11 mouse cellular contexts compared by ENCODE assay signal in the genomic region with DNA sequence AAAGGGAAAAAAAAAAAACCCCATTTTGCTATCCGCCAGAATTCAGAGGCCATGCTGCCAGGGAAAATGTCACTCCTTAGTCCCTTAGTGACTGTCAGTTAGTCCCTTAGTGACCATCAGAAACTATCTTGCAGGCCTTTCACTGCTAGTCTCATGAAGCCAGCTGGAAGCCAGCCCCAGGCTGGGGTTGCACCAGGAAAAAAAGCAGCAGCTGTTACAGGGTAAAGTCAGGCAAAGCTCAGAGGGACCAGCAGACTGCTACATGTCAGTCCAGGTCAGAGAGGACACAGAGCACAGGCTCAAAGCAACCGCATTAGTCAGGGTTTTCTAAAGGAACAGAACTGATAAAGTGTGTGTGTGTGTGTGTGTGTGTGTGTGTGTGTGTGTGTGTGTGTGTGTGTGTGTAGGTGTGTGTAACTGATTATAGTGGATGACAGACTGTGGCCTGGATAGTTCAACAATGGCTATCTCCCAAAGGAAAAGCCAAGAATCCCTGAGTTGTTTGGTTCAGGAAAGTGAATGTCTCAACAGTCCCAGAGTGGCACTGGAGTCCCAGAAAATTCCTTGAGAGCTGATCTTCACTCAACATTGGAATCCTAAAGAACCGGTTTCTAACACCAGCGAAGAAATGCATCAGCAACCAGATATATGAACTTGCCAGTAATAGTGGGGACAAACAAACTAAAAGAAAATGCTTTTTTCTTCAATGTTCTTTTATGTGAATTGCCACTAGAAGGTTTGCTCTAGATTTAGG. TPM values are rescaled to one million over a fixed set of nuclear protein-coding genes. Genes with fewer than 3 reads are reported as not detected.
DNase-seq lines count a peak whose midpoint lies in the region; ATAC-seq lines count a peak whose summit lies in the region.
"Had no signal": no experiment of that assay in that cellular context is flagged by ENCODE, and none has a peak within 500 bp of the region (broad histone marks: within the 10 kb centered on the region; RNA-seq: fewer than 3 reads in every experiment).

No protein-coding gene starts in this region.

- WGBS in midbrain, embryonic 14.5 days = 79% methylated on average over 4 of the region's 4 CpGs
- 74% methylated on average over 4 of the region's 4 CpGs for WGBS in midbrain, embryonic 15.5 days

- no peaks in the 10 kb centered on the region for H3K27me3 ChIP-seq in midbrain, embryonic 14.5 days (ENCODE audit: control insufficient read depth, insufficient read depth, low read length)
- no peaks in the 10 kb centered on the region for H3K27me3 ChIP-seq in midbrain, embryonic 15.5 days (replicated peaks)
- H3K27me3 ChIP-seq: liver, embryonic 13.5 days had no signal

- H3K9ac ChIP-seq in midbrain, embryonic 14.5 days (replicated peaks; ENCODE audit: low read length) = no peak overlapping the region
- no peak overlapping the region for H3K9ac ChIP-seq in midbrain, embryonic 15.5 days
- H3K9ac ChIP-seq: liver, embryonic 13.5 days had no signal

- H3K4me1 ChIP-seq in midbrain, embryonic 14.5 days (ENCODE audit: control insufficient read depth, insufficient read depth, low read length) = no peaks in the 10 kb centered on the region
- no peaks in the 10 kb centered on the region for H3K4me1 ChIP-seq in midbrain, embryonic 15.5 days
- H3K4me1 ChIP-seq: liver, embryonic 13.5 days had no signal

- no peaks in the 10 kb centered on the region for H3K36me3 ChIP-seq in midbrain, embryonic 14.5 days (ENCODE audit: control insufficient read depth, insufficient read depth, low read length)
- H3K36me3 ChIP-seq in midbrain, embryonic 15.5 days (replicated peaks) = no peaks in the 10 kb centered on the region
- H3K36me3 ChIP-seq: liver, embryonic 13.5 days had no signal

- ATAC-seq in midbrain, embryonic 14.5 days (ENCODE audit: low FRiP score, low TSS enrichment) = no peak
- no peak for ATAC-seq in midbrain, embryonic 15.5 days (replicated peaks)
- ATAC-seq: intestine, embryonic 16.5 days had no signal

- no peak overlapping the region for H3K27ac ChIP-seq in midbrain, embryonic 14.5 days (replicated peaks; ENCODE audit: low read depth, low read length)
- no peak overlapping the region for H3K27ac ChIP-seq in midbrain, embryonic 15.5 days
- H3K27ac ChIP-seq: liver, embryonic 13.5 days had no signal

- H3K4me3 ChIP-seq in midbrain, embryonic 14.5 days (replicated peaks; ENCODE audit: low read depth, low read length) = no peak overlapping the region
- no peak overlapping the region for H3K4me3 ChIP-seq in midbrain, embryonic 15.5 days
- H3K4me3 ChIP-seq: liver, embryonic 13.5 days; myocyte had no signal

- no peaks in the 10 kb centered on the region for H3K9me3 ChIP-seq in midbrain, embryonic 14.5 days (ENCODE audit: control insufficient read depth, low read length)
- no peaks in the 10 kb centered on the region for H3K9me3 ChIP-seq in midbrain, embryonic 15.5 days
- H3K9me3 ChIP-seq: liver, embryonic 13.5 days had no signal

- H3K4me2 ChIP-seq in midbrain, embryonic 14.5 days (ENCODE audit: low read length) = no peak overlapping the region
- no peak overlapping the region for H3K4me2 ChIP-seq in midbrain, embryonic 15.5 days
- H3K4me2 ChIP-seq: liver, embryonic 13.5 days had no signal

- peak; percentile 0 for DNase-seq in midbrain, embryonic 14.5 days
- peak; percentile 86 for DNase-seq in gastrocnemius, postnatal 10 days
- DNase-seq in heart, postnatal 25 days (ENCODE audit: low spot score) = peak; percentile 84
- DNase-seq in ovary, postnatal 14 days (ENCODE audit: low spot score) = peak; percentile 12
- DNase-seq in left cerebral cortex, adult 11 months (ENCODE audit: low spot score) = no peak
- DNase-seq in thymus, postnatal 4 days = no peak
- DNase-seq in neural tube, embryonic 10.5 days (ENCODE audit: extremely low spot score, low spot score) = no peak
- DNase-seq: liver, embryonic 13.5 days had no signal

- intact Hi-C loops in heart, postnatal 25 days (cut with DNase I) = no loop called here

RNA-seq across cellular contexts. Expression of a gene that starts 49.7 kb away (rescaled TPM):
- 2.6 and 4.4 TPM in 2 replicates for polyA plus RNA-seq in midbrain, embryonic 14.5 days (2014; fragmentation: Nextera tagmentation; extraction: Ambion mirVana)
- 4.0 and 5.0 TPM in 2 replicates for polyA plus RNA-seq in midbrain, embryonic 15.5 days (2015; fragmentation: Nextera tagmentation; extraction: Ambion mirVana)
- 1 to 10 TPM; 3.3 to 5.4 TPM for total RNA-seq in gastrocnemius, postnatal 10 days (2021)
- total RNA-seq in heart, postnatal 25 days (2021) = 1 to 10 TPM; 4.2 to 5.9 TPM

Comparison
In these comparisons a context has a peak if more than half of its experiments do, and no peak if none do; other contexts are left out.
1. DNase-seq: peak in midbrain, embryonic 14.5 days (single experiment), gastrocnemius, postnatal 10 days (single experiment), heart, postnatal 25 days (single experiment) and ovary, postnatal 14 days (single experiment); none in left cerebral cortex, adult 11 months (single experiment), thymus, postnatal 4 days (single experiment) and neural tube, embryonic 10.5 days (single experiment).